Mouse (Mus musculus): ENCODE data around the gene Cd5. TPM values are rescaled to one million over a fixed set of nuclear protein-coding genes. Genes with fewer than 3 reads are reported as not detected.

Cd5 gene
- polyA plus RNA-seq, 1 experiment from 2014 or later: 1.4 TPM

DNA sequence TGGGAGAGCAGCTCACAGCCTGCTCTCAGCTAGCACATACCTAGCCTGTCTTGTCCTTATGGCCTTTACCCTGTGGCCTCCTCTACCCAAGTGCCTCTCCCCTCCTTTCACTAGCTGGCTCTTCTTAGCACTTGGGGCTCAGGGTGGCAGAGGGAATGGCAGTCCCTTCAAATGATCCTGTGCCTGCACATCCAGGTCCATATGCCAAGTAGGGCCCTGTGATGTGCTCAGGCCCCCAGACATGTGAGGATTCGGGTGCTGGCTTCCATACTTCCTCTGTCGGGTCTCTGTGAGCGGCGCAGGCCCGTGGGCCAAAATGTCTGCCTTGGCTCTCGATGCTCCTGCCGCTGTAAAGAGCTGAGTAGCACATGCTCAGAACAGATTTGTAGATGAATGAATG, 2.9 kb downstream of the Cd5 start:
- 87% methylated on average over 7 of the region's 7 CpGs for WGBS
- no peaks in the 10 kb centered on the region for H3K36me3 ChIP-seq (ENCODE audit: control insufficient read depth, insufficient read depth, low read length)
- H3K4me3 ChIP-seq (ENCODE audit: control insufficient read depth in 1 of 2, insufficient read depth in 1 of 2, low read depth in 1 of 2, low read length in 2 of 2): no peak overlapping the region
- H3K27me3 ChIP-seq (ENCODE audit: control insufficient read depth, insufficient read depth, low read length): no peaks in the 10 kb centered on the region
- H3K4me2 ChIP-seq (ENCODE audit: low read length): no peak overlapping the region
- no peak overlapping the region for H3K9ac ChIP-seq (ENCODE audit: low read length)
- H3K27ac ChIP-seq (replicated peaks in 1 of 2; ENCODE audit: control insufficient read depth in 1 of 2, insufficient read depth in 1 of 2, low read depth in 2 of 2, low read length in 2 of 2): no peak overlapping the region
- H3K4me1 ChIP-seq (ENCODE audit: control insufficient read depth in 2 of 2, insufficient read depth in 2 of 2, low read length in 2 of 2): peaks cover 4 to 10% of the 10 kb centered on the region in 2 experiments; a peak in 2 of 4 replicates
- ATAC-seq (ENCODE audit: insufficient number of reproducible peaks, insufficient read depth, low FRiP score, low read depth): no peak
- H3K9me3 ChIP-seq (ENCODE audit: control insufficient read depth, low read length): no peaks in the 10 kb centered on the region

DNA sequence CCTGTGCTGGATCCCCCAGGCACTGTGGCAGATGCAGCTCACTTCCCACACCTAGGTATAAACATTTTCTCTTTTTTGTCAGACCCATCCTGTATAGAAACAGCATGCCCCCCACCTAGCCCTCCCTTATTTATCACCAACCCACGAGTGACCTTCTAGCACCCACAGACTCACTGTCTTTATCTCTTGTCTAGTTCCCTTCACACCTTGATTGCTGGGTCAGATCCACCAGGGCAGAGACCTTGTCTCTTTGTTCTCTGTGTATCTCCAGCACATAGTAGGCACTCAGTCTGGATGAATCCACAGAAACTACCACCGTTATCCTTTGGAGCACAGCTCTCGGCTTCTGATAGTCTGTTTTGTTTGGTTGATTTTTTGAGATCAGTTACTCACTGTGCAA, 3.7 kb downstream of the Cd5 start:
- no peak overlapping the region for H3K9ac ChIP-seq (ENCODE audit: low read length)

DNA sequence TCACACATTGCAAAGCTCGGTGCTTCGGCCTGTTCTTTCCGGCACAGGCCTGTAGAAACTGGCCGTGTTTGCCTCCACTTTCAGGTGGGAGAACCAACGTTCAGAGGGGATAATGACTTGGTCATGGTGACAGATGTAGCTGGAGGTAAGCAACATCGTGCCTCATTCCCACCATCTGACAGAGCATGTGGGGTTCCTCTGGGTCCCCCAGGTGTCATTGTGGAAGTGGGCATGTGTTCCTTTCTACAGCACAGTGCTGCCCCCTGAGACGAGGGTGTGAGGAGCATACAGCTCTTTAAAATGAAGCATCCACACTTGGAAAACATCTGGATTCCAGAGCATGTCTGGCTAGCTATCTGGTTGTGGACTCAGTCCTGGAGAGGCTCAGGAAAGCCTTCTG, 4.2 kb downstream of the Cd5 start:
- Histone ChIP-seq H3K27ac (replicated peaks in 1 of 2; ENCODE audit: control insufficient read depth in 1 of 2, insufficient read depth in 1 of 2, low read depth in 2 of 2, low read length in 2 of 2) (no peak overlapping the region), H3K9me3 (ENCODE audit: control insufficient read depth, low read length) (no peaks in the 10 kb centered on the region), H3K36me3 (ENCODE audit: control insufficient read depth, insufficient read depth, low read length) (no peaks in the 10 kb centered on the region), H3K4me3 (ENCODE audit: control insufficient read depth in 1 of 2, insufficient read depth in 1 of 2, low read depth in 1 of 2, low read length in 2 of 2) (no peak overlapping the region), H3K9ac (ENCODE audit: low read length) (no peak overlapping the region), H3K4me2 (ENCODE audit: low read length) (no peak overlapping the region), H3K27me3 (ENCODE audit: control insufficient read depth, insufficient read depth, low read length) (no peaks in the 10 kb centered on the region), H3K4me1 (ENCODE audit: control insufficient read depth in 2 of 2, insufficient read depth in 2 of 2, low read length in 2 of 2) (peaks cover 4 to 6% of the 10 kb centered on the region in 2 experiments; a peak in 2 of 4 replicates)
- ATAC-seq (ENCODE audit: insufficient number of reproducible peaks, insufficient read depth, low FRiP score, low read depth): no peak
- 84% methylated on average over 7 of the region's 7 CpGs for WGBS

More for the DNA sequence above, 3.7 kb downstream of the Cd5 start:
- Histone ChIP-seq H3K27me3 (ENCODE audit: control insufficient read depth, insufficient read depth, low read length) (no peaks in the 10 kb centered on the region), H3K9me3 (ENCODE audit: control insufficient read depth, low read length) (no peaks in the 10 kb centered on the region), H3K4me3 (ENCODE audit: control insufficient read depth in 1 of 2, insufficient read depth in 1 of 2, low read depth in 1 of 2, low read length in 2 of 2) (no peak overlapping the region), H3K27ac (replicated peaks in 1 of 2; ENCODE audit: control insufficient read depth in 1 of 2, insufficient read depth in 1 of 2, low read depth in 2 of 2, low read length in 2 of 2) (no peak overlapping the region), H3K4me2 (ENCODE audit: low read length) (no peak overlapping the region), H3K36me3 (ENCODE audit: control insufficient read depth, insufficient read depth, low read length) (no peaks in the 10 kb centered on the region), H3K4me1 (ENCODE audit: control insufficient read depth in 2 of 2, insufficient read depth in 2 of 2, low read length in 2 of 2) (peaks cover 4 to 6% of the 10 kb centered on the region in 2 experiments; a peak in 2 of 4 replicates)
- 75% methylated on average over 3 of the region's 3 CpGs for WGBS
- ATAC-seq (ENCODE audit: insufficient number of reproducible peaks, insufficient read depth, low FRiP score, low read depth): no peak

DNA sequence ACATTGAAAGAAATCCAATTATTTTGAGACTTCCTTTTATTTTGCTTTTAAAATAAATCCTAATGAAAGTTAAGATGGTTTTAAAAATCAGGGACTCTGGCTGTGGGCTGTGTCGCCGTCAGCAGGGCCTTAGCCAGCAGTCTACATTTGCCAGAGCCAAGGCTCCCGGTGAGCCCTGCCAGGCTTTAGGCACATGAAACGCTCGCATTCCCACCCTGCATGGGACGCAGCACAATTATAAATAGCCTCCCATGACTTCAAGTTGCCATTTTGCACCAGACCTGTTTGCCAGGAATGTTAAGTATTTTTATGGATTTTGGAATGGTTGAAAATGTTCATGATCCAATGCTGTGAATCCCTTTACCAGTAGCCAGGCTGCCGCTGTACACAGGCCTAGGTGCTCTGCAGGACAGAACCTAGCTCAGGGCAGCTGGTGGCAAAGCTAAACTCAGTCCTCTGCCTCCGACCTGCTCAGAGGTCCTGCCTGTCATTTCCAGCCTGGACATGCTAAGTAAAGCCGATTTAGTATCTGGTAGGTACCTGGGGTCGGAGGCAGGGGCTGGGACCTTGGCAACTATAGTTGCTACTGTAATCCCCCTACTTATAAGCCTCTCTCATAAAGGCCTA, 5.2 kb downstream of the Cd5 start:
- no peak overlapping the region for H3K4me3 ChIP-seq (ENCODE audit: control insufficient read depth in 1 of 2, insufficient read depth in 1 of 2, low read depth in 1 of 2, low read length in 2 of 2)
- 0 out of 4 replicates have a peak overlapping the region, but pooled peaks of 1 of the 2 experiments have one; percentile 9 for H3K27ac ChIP-seq (replicated peaks in 1 of 2; ENCODE audit: control insufficient read depth in 1 of 2, insufficient read depth in 1 of 2, low read depth in 2 of 2, low read length in 2 of 2)
- H3K27me3 ChIP-seq (ENCODE audit: control insufficient read depth, insufficient read depth, low read length): no peaks in the 10 kb centered on the region
- H3K36me3 ChIP-seq (ENCODE audit: control insufficient read depth, insufficient read depth, low read length): no peaks in the 10 kb centered on the region
- 58% methylated on average over 10 of the region's 10 CpGs for WGBS
- H3K4me1 ChIP-seq (ENCODE audit: control insufficient read depth in 2 of 2, insufficient read depth in 2 of 2, low read length in 2 of 2): peaks cover 4 to 6% of the 10 kb centered on the region in 2 experiments; a peak in 2 of 4 replicates
- no peaks in the 10 kb centered on the region for H3K9me3 ChIP-seq (ENCODE audit: control insufficient read depth, low read length)
- H3K9ac ChIP-seq (ENCODE audit: low read length): no peak overlapping the region
- no peak for ATAC-seq (ENCODE audit: insufficient number of reproducible peaks, insufficient read depth, low FRiP score, low read depth)
- no peak overlapping the region for H3K4me2 ChIP-seq (ENCODE audit: low read length)

DNA sequence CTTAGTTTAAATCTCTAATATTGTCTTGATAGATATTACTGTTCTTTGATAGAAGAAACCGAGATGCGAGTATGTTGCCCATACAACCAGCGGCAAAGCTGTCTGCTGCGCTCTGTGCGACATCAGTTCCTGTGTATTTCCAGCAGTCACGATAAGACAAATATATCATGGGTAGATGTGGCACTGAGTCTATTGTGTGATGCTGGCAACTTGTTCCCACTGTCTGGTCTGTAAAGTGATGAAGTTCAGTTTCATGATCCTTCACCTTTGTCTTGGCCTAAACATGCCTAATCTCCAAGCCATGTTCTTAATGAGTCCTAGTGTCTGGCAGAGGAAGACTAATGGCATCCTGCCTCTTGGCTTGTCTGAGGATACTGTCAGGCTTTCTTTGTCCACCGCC, 6.1 kb downstream of the Cd5 start:
- no peak overlapping the region for H3K9ac ChIP-seq (ENCODE audit: low read length)
- H3K4me2 ChIP-seq (ENCODE audit: low read length): no peak overlapping the region
- no peak overlapping the region for H3K4me3 ChIP-seq (ENCODE audit: control insufficient read depth in 1 of 2, insufficient read depth in 1 of 2, low read depth in 1 of 2, low read length in 2 of 2)
- peaks cover 4 to 6% of the 10 kb centered on the region in 2 experiments; a peak in 2 of 4 replicates for H3K4me1 ChIP-seq (ENCODE audit: control insufficient read depth in 2 of 2, insufficient read depth in 2 of 2, low read length in 2 of 2)
- H3K27ac ChIP-seq (replicated peaks in 1 of 2; ENCODE audit: control insufficient read depth in 1 of 2, insufficient read depth in 1 of 2, low read depth in 2 of 2, low read length in 2 of 2): no peak overlapping the region
- H3K27me3 ChIP-seq (ENCODE audit: control insufficient read depth, insufficient read depth, low read length): no peaks in the 10 kb centered on the region
- H3K9me3 ChIP-seq (ENCODE audit: control insufficient read depth, low read length): no peaks in the 10 kb centered on the region
- no peaks in the 10 kb centered on the region for H3K36me3 ChIP-seq (ENCODE audit: control insufficient read depth, insufficient read depth, low read length)
- ATAC-seq (ENCODE audit: insufficient number of reproducible peaks, insufficient read depth, low FRiP score, low read depth): no peak
- WGBS: 92% methylated on average over 7 of the region's 7 CpGs

DNA sequence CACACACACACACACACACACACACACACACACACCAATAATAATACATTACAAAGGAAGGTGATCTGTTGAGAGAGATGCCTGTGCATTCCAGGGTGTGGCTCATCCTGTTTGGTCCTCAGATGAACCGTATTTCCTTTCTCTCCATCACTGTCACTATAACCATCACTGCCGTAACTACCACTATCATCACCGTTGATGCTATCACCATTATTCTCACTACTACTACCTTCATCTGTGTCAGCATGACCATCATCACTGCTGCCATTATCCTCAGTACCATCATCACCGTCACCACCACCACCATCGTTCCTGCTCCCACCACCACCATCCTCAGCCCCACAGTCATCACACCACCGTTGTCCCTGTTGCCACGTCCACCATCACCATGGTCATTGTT, 6.8 kb downstream of the Cd5 start:
- no peak for ATAC-seq (ENCODE audit: insufficient number of reproducible peaks, insufficient read depth, low FRiP score, low read depth)
- no peak overlapping the region for H3K4me3 ChIP-seq (ENCODE audit: control insufficient read depth in 1 of 2, insufficient read depth in 1 of 2, low read depth in 1 of 2, low read length in 2 of 2)
- H3K9me3 ChIP-seq (ENCODE audit: control insufficient read depth, low read length): no peaks in the 10 kb centered on the region
- H3K9ac ChIP-seq (ENCODE audit: low read length): no peak overlapping the region
- 90% methylated on average over 7 of the region's 7 CpGs for WGBS
- no peaks in the 10 kb centered on the region for H3K27me3 ChIP-seq (ENCODE audit: control insufficient read depth, insufficient read depth, low read length)
- peaks cover 4 to 6% of the 10 kb centered on the region in 2 experiments; a peak in 2 of 4 replicates for H3K4me1 ChIP-seq (ENCODE audit: control insufficient read depth in 2 of 2, insufficient read depth in 2 of 2, low read length in 2 of 2)
- H3K4me2 ChIP-seq (ENCODE audit: low read length): no peak overlapping the region
- no peaks in the 10 kb centered on the region for H3K36me3 ChIP-seq (ENCODE audit: control insufficient read depth, insufficient read depth, low read length)
- H3K27ac ChIP-seq (replicated peaks in 1 of 2; ENCODE audit: control insufficient read depth in 1 of 2, insufficient read depth in 1 of 2, low read depth in 2 of 2, low read length in 2 of 2): no peak overlapping the region

DNA sequence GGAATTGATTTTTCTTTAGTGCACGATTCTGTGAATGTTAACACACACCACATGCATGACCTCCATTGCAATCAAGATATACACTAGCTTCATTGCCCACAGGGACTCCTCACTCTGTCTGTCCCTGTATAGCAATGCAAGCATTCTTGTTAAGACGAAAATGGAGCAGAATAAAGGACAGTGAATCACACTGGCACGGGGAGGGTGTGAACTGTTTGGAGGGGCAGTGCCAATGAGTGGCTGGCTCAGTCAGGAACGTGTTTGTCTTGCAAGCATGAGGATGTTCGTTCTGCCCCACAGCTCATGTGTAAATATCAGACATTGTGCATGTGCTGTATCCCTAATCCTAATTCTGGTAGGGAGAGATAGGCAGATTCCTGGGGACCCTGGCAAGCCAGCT, 8.3 kb downstream of the Cd5 start:
- Histone ChIP-seq H3K4me3 (ENCODE audit: control insufficient read depth in 1 of 2, insufficient read depth in 1 of 2, low read depth in 1 of 2, low read length in 2 of 2) (no peak overlapping the region), H3K27me3 (ENCODE audit: control insufficient read depth, insufficient read depth, low read length) (no peaks in the 10 kb centered on the region), H3K36me3 (ENCODE audit: control insufficient read depth, insufficient read depth, low read length) (no peaks in the 10 kb centered on the region), H3K9ac (ENCODE audit: low read length) (no peak overlapping the region), H3K9me3 (ENCODE audit: control insufficient read depth, low read length) (no peaks in the 10 kb centered on the region), H3K27ac (replicated peaks in 1 of 2; ENCODE audit: control insufficient read depth in 1 of 2, insufficient read depth in 1 of 2, low read depth in 2 of 2, low read length in 2 of 2) (no peak overlapping the region), H3K4me2 (ENCODE audit: low read length) (no peak overlapping the region), H3K4me1 (ENCODE audit: control insufficient read depth in 2 of 2, insufficient read depth in 2 of 2, low read length in 2 of 2) (peaks cover 4 to 6% of the 10 kb centered on the region in 2 experiments; a peak in 2 of 4 replicates)
- no peak for ATAC-seq (ENCODE audit: insufficient number of reproducible peaks, insufficient read depth, low FRiP score, low read depth)
- WGBS: 76% methylated on average over 5 of the region's 5 CpGs

DNA sequence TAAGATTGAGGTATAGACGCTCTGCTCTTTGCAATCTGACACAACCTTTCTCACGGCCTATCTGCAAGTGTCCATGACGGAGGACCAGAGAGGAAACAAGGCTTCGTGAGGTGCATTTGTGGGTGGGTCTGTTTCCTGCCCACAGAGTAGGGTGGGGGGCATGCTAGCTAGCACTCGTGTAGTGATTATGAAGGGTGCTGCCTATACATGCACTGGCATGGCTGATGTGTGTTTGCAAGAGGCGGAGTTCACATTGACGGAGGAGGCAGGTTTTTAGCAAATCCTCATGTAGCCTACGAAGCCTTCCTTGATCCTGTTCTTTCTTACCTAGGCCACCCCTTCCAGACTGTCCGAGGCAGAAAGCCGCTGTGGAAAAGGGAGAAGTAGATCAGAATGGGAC, 8.9 kb downstream of the Cd5 start:
- 81% methylated on average over 10 of the region's 10 CpGs for whole genome bisulfite sequencing
- Histone ChIP-seq H3K4me1 (ENCODE audit: control insufficient read depth in 2 of 2, insufficient read depth in 2 of 2, low read length in 2 of 2) (peaks cover 4 to 6% of the 10 kb centered on the region in 2 experiments; a peak in 2 of 4 replicates), H3K4me3 (ENCODE audit: control insufficient read depth in 1 of 2, insufficient read depth in 1 of 2, low read depth in 1 of 2, low read length in 2 of 2) (no peak overlapping the region), H3K9me3 (ENCODE audit: control insufficient read depth, low read length) (no peaks in the 10 kb centered on the region), H3K9ac (ENCODE audit: low read length) (no peak overlapping the region), H3K27ac (replicated peaks in 1 of 2; ENCODE audit: control insufficient read depth in 1 of 2, insufficient read depth in 1 of 2, low read depth in 2 of 2, low read length in 2 of 2) (no peak overlapping the region), H3K4me2 (ENCODE audit: low read length) (no peak overlapping the region), H3K27me3 (ENCODE audit: control insufficient read depth, insufficient read depth, low read length) (no peaks in the 10 kb centered on the region), H3K36me3 (ENCODE audit: control insufficient read depth, insufficient read depth, low read length) (no peaks in the 10 kb centered on the region)
- no peak for ATAC-seq (ENCODE audit: insufficient number of reproducible peaks, insufficient read depth, low FRiP score, low read depth)
